Mouse (Mus musculus): ENCODE data around the gene Gc. TPM values are rescaled to one million over a fixed set of nuclear protein-coding genes. Genes with fewer than 3 reads are reported as not detected.

The Gc gene
- 219 TPM for polyA plus RNA-seq (2014; fragmentation: Illumina TruSeq; extraction: RNeasy Lipid Tissue Mini Kit (QIAGEN cat#74804); ENCODE audit: low read depth, low replicate concordance)

GRCm38 (mm10) chr5:89457554-89458062 lies at the start of gene Gc:
Gene Gc, minus strand, starts transcription at chr5:89457898.

Other genes with a start within 250 kb of the Gc start
- gene Npffr2, start 69.5 kb upstream of the Gc start, polyA plus RNA-seq (2014; fragmentation: Illumina TruSeq; extraction: RNeasy Lipid Tissue Mini Kit (QIAGEN cat#74804); ENCODE audit: low read depth, low replicate concordance) = not detected